Mouse (Mus musculus) yolk sac, embryonic 10.5 days (tissue): ENCODE measurements at regions not wholly inside any gene's neighbourhood (a gene's known extent, or its start where the extent isn't known, plus 50 kb on each side); places are given as distances from the start of the nearest gene placed in this dataset.

Source experiments
- DNase-seq: peaks from one replicate; pipeline ENCODE4 v3.0.0-alpha.2; 2017; ENCODE audit warnings: low spot score

DNA sequence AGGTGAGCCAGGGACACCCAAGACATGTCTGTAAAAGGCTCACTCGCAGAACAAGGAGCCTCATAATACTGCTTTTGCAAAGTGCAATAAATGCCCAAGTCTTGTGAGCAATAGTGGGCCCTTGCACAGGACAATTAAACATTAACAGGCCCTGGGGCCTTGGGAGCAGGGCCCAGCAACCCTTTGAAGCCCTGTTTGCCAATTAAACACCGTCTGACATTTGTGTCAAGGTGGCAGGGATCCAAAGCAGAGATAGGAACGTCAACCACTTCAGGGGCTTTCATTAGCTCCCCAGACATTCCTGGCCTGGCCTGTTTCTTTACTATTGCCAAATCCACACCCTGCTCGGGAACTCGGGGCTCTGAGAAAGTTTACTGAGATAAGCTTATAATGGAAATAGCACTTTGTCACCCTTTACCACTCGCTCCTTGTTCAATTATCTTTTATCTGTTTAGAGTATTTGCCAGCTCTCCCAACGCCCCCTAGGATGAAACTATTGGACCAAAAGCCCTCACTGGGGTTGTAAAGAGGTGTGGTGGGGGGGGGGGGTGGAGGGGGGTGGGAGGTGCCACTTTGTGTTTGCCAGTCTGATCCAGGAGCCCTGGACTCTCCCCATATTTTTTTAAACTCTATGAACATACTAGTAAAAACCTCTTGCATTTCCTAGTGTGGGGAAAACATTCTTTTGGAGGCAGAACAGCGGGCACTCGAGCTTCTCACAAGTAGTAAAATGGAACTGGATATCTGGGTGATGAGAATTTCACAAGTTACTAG, 247.4 kb downstream of the Fam49a start:
- peak; percentile 4 for DNase-seq

- no peak for DNase-seq
Observed at GRCm38 (mm10) chr12:12508487-12509125, 246.7 kb downstream of the Fam49a start.

DNA sequence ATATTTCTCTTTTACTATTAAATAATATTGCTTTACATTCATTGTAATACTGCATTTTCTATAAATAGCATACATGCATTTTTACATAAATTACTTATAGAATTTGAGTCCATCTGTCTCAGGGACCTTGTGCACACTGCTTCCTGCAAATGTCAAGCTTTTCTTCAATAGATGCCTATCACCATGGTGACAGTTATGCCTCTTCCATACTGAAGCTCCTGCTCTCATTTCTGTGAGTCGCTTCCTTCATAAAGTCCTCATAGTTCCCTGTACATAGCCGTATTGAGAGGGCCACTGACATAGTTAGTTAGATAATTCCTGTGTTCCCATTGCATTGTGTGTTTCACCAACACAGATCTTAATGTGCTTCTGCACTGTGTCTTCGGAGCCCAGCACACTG, 244.7 kb downstream of the Fam49a start:
- DNase-seq = no peak

GRCm38 (mm10) chr12:12505590-12505989, 243.7 kb downstream of the Fam49a start:
- no peak for DNase-seq

DNA sequence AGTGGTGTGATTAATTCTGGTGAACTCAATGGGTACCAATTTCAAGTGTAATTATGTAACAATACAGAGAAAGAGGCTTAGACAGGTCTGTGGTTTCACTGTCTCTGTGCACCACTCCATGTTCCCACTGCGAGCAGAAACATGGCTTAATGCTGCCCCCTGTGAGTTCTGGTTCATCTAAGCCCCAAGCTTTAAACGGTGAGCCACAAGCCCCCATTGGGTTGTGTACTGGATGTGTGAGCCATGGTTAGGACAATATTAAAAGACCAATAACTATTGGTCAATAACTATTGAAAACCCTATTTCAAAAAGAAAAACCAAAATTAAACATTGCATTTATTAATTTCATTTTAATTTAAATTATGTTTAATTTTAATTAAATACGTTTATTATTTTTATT, 238.0 kb downstream of the Fam49a start:
- no peak for DNase-seq

DNA sequence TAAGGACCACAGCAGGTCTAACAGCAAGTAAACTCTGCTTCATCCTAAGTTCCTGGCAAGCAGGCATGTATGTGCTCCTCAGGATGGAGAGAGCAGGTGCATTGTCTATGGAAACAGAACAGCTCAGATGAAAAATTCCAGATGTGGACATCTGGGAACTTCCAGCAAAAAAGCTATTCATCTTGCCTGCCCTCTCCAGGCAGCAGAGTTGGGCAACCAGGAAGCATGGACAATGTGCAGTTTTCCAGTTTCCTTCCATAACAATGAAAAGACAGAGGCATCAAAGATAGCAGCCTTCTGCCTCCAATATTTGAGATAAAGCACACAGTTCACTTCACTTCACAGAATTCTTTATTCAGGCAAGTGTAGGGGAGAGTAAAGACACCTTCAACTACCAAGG, 236.7 kb downstream of the Fam49a start:
- DNase-seq = no peak

GRCm38 (mm10) chr12:12497277-12497841, 235.4 kb downstream of the Fam49a start:
- DNase-seq = no peak

DNA sequence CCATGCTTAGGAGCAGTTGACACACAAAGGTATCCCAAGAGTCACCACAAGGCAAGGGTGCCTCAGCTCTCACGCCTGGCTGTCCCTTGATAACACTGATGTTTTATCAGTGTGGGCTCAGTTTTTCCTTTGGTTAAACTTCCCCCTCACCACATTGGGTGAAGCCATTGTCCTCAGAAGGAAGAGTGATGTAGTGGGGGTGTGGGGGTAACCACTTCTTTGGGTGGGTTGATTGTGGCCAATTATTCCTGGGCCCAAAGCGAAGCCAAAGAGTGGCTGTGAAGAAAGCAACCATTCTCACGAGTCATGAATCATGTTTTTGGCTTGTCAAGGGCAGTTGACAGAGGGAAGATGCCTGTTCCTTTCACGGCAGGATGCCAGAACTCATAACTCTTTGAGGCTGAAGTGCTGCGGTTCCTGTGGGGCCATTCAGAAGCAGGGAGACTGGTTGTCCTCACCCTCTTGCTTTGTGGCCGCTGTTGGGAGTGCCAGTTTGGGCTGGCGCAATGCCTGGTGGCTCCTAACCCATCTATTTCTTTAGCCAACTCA, 234.7 kb downstream of the Fam49a start:
- DNase-seq = no peak

- DNase-seq = no peak
Observed at GRCm38 (mm10) chr12:12490173-12490572, 228.2 kb downstream of the Fam49a start.

DNA sequence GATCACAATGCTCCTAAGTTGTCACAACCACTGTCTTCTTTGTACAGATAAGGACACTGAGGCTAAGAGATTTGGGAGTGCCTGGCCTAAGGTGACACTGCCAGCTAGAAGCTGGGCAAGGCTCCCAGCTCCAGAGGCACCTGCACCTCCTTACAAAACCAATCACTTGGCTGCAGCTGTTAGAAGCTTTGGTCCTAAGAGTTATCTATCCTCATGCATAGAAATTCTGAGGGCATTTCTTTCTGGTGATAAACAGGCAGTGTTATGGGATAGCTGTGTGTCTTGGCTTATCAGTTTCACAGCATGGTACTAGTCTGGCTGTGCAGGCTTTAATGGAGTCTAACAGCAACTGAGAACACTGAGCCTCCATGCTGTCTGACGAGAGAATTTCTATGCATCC, 226.2 kb downstream of the Fam49a start:
- DNase-seq = peak; percentile 6

DNA sequence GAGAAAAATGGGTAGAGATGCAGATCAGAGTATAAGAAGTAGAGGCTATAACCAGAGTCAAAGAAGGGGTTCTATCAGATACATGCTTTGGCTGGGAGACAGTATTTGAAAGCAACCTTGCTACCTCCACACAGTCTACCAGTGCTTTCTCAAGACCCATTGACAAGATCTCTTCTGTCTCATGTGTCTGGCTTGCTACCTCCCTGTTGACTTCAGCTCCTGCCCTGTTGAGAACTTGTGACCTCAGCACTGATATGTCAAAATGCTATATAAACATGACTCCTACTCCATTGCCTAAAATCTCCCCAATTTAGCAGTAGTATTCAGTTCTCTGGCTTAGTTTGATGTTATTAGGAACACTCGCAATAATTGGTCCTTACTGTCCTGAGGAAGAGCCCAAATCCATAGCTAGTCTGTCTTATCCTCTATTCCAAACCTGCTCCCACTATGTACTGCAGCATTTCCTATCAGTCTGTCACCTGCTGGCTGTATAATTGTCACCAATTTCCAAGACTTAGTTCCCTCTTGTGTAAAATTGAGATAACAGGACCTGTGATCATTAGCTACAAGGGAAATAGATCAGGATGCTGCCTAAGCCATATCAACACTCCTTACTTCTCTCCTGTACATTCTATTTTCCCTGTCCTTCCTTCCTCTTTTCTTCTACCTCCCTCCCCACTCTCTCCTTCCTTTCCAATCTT, 224.9 kb downstream of the Fam49a start:
- no peak for DNase-seq

DNA sequence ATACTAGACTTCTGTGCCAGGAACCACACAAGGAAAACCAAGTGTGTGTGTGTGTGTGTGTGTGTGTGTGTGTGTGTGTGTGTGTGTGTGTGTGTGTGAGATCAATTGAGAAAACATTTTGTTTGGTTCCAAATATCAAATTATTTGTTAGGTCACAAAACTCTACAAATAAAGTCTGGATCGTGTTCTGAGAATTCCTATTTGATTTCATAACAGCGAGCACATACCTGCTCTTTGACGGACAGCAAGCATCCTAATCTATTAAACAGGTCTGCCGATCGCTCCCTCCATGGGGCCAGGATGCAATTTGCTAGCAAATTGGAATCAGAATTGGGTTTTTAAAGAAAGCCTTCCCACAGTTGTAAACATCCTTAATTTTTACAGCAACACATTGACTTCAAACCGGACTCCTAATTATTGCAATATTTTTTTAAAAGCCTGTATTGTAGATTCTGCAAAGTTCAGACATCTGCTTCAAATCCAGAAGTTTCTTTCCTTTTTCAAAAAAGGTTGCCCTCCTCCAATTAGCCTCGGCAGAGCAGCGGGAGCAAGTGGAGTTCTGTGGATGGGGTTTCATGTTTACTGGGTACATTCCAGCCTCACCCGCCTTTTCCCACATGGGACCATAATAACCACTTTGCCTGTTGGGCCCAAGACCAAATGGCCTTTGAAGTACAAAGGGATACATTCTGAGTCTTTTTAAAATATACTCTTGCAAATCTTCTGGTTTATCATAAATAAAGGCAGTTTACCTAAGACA, 223.2 kb downstream of the Fam49a start:
- DNase-seq = no peak

GRCm38 (mm10) chr12:12480451-12480850, 218.5 kb downstream of the Fam49a start:
- DNase-seq = no peak

DNA sequence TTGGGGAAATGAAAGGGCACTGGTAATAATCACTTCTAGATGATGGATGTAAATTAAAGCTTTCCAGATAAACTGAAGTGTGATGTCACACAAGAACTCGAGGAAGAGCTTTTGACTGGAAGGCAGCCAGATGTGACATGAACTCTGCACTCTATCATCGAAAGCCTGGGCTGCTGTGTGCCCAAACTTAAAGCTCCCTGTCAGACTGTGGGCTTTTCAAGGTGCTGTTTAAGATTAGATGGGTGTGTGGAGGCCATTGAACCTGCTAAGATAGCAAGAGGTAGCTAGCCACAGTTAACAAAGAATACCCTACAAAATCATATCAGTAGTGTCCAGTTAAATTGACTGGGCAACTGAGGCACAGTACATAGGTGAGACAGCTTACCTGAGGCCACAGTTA, 190.1 kb downstream of the Fam49a start:
- no peak for DNase-seq

- DNase-seq = no peak
Observed at GRCm38 (mm10) chr12:12446768-12447167, 184.8 kb downstream of the Fam49a start.

DNA sequence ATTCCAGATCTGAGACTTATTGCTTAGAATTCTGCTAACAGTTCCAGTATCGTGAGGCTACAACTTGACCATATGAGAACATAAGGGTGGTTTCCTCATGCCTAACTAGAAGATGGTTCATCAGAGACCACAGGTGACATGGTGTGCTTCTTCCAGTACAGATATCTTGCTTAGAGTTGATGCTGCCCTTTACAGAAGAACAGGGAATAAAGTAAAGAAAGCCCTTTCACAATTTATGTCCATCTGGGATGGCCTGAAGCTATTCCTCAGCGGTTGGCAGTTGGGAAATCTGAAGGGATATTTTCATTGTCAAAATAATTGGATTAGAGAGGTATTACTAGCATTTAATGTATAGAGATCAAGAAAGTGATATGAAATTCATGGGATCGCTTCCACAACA, 184.3 kb downstream of the Fam49a start:
- no peak for DNase-seq

DNA sequence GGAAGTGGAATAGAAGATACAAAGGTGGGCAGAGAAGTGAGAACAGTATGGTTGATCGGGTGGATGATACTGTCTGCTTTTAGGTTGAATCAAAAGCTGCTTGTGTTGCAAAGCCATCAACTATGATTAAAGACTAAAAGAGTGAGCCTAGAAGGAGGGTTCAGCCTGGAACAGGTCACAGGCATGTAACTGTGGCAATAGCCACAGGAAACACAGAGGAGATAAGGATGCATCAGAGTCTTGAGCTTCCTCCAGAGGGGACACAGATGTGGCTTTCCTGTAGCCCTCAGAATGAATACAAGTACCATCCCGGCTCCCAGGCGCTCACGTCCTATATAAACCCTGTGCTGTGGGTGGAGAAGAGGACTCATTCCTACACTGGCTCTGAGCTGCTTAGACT, 180.9 kb downstream of the Fam49a start:
- no peak for DNase-seq

- no peak for DNase-seq
Observed at GRCm38 (mm10) chr12:12436379-12436778, 174.4 kb downstream of the Fam49a start.

DNA sequence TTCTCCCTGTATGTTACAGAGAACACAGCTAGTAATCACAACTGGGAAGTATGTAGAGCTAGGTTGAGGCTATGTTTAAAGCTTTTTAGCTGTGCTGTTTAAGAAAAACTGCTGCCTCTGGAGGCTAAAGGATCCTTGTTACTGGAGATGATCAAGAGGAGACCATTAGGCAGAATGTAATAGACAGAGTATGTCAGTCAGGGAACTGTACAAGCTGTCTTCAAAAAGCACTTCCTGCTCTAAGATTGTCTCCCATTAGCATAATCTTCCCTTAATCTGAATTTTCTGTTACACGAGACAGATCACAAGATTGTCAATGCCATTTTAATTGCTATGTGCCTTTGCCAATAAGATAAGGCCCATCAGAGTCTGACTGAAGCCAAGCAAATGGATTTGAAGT, 170.7 kb downstream of the Fam49a start:
- no peak for DNase-seq
